Mouse (Mus musculus) embryo, embryonic 11.5 days (tissue): Measurements from ENCODE around the gene Il1rn.
A peak's percentile ranks its signal among the peaks of the same experiment; 100 is the strongest.

ENCODE experiments used
- DNase-seq: peaks from one replicate; pipeline ENCODE4 v3.0.0-alpha.2; 2012; ENCODE audit warnings: low read depth, low spot score

Gene Il1rn

GRCm38 (mm10) chr2:24336545-24336944 lies at the start of gene Il1rn:
Il1rn (plus strand) TSS chr2:24336853.
- no peak for DNase-seq

GRCm38 (mm10) chr2:24290896-24291295 lies 45.8 kb upstream of the Il1rn start, which contains the start of gene Il1f10:
Il1f10 (plus strand) TSS chr2:24291196.
- no peak for DNase-seq

GRCm38 (mm10) chr2:24294616-24295015 lies 42.0 kb upstream of the Il1rn start:
- no peak for DNase-seq

GRCm38 (mm10) chr2:24296837-24297236 lies 39.8 kb upstream of the Il1rn start:
- peak; percentile 47 for DNase-seq

- DNase-seq: no peak
Observed at GRCm38 (mm10) chr2:24311302-24312001, 25.2 kb upstream of the Il1rn start.

- DNase-seq: no peak
Observed at GRCm38 (mm10) chr2:24316919-24317318, 19.7 kb upstream of the Il1rn start.

GRCm38 (mm10) chr2:24317919-24318598 lies 18.6 kb upstream of the Il1rn start:
- no peak for DNase-seq

- no peak for DNase-seq
Observed at GRCm38 (mm10) chr2:24335333-24335732, 1.3 kb upstream of the Il1rn start.

GRCm38 (mm10) chr2:24341395-24341885 lies 4.8 kb downstream of the Il1rn start:
- DNase-seq: no peak

GRCm38 (mm10) chr2:24344619-24345018 lies 8.0 kb downstream of the Il1rn start:
- DNase-seq: no peak

- DNase-seq: no peak
Observed at GRCm38 (mm10) chr2:24345056-24345455, 8.4 kb downstream of the Il1rn start.

GRCm38 (mm10) chr2:24347926-24348325 lies 11.3 kb downstream of the Il1rn start:
- DNase-seq: no peak

GRCm38 (mm10) chr2:24351159-24351558 lies 14.5 kb downstream of the Il1rn start:
- DNase-seq: no peak

GRCm38 (mm10) chr2:24353042-24353441 lies 16.4 kb downstream of the Il1rn start:
- DNase-seq: no peak

- no peak for DNase-seq
Observed at GRCm38 (mm10) chr2:24357642-24358041, 21.0 kb downstream of the Il1rn start.

- no peak for DNase-seq
Observed at GRCm38 (mm10) chr2:24359347-24359746, 22.7 kb downstream of the Il1rn start.

GRCm38 (mm10) chr2:24363818-24364217 lies 27.2 kb downstream of the Il1rn start:
- DNase-seq: no peak

- no peak for DNase-seq
Observed at GRCm38 (mm10) chr2:24366214-24366975, 29.7 kb downstream of the Il1rn start.

GRCm38 (mm10) chr2:24367030-24367894 lies 30.6 kb downstream of the Il1rn start, which contains the start of gene Psd4:
Psd4 (plus strand) TSS chr2:24367580.
- DNase-seq: peak; percentile 27

- DNase-seq: no peak
Observed at GRCm38 (mm10) chr2:24367895-24368261, 31.2 kb downstream of the Il1rn start.

- no peak for DNase-seq
Observed at GRCm38 (mm10) chr2:24378747-24379450, 42.2 kb downstream of the Il1rn start.
